Mouse (Mus musculus): ENCODE measurements around the gene Arf4. TPM values are rescaled to one million over a fixed set of nuclear protein-coding genes. Genes with fewer than 3 reads are reported as not detected.

The Arf4 gene
- polyA plus RNA-seq, 1 experiment from 2014 or later, result 586 TPM

GRCm38 (mm10) chr14:26638708-26639084, 822 bp downstream of the Arf4 start:
- H3K27ac ChIP-seq, result peak overlapping the region; percentile 98
- peak overlapping the region; percentile 95 for H3K4me2 ChIP-seq
- H3K36me3 ChIP-seq, result no peaks in the 10 kb centered on the region
- no peaks in the 10 kb centered on the region for H3K27me3 ChIP-seq
- ATAC-seq (ENCODE audit: low FRiP score), result peak; percentile 15; the same call in 1 of the 2 replicates
- H3K4me1 ChIP-seq (replicated peaks), result peaks cover 30% of the 10 kb centered on the region
- H3K9me3 ChIP-seq, result no peaks in the 10 kb centered on the region
- H3K9ac ChIP-seq, result peak overlapping the region; percentile 97
- H3K4me3 ChIP-seq, result peak overlapping the region; percentile 93
- WGBS, result under 1% methylated on average over 16 of the region's 16 CpGs

GRCm38 (mm10) chr14:26639251-26639650, 1.4 kb downstream of the Arf4 start:
- H3K27me3 ChIP-seq, result no peaks in the 10 kb centered on the region
- peaks cover 30% of the 10 kb centered on the region for H3K4me1 ChIP-seq (replicated peaks)
- no peaks in the 10 kb centered on the region for H3K9me3 ChIP-seq
- H3K9ac ChIP-seq, result peak overlapping the region; percentile 97
- ATAC-seq (ENCODE audit: low FRiP score), result no peak
- H3K27ac ChIP-seq, result peak overlapping the region; percentile 98; the same call in 1 of the 2 replicates
- no peaks in the 10 kb centered on the region for H3K36me3 ChIP-seq
- H3K4me3 ChIP-seq, result peak overlapping the region; percentile 93
- 3% methylated on average over 11 of the region's 11 CpGs for WGBS
- peak overlapping the region; percentile 95 for H3K4me2 ChIP-seq

GRCm38 (mm10) chr14:26639961-26640360, 2.1 kb downstream of the Arf4 start:
- Histone ChIP-seq H3K4me1 (replicated peaks) (peaks cover 30% of the 10 kb centered on the region), H3K4me3 (peak overlapping the region; percentile 93), H3K9me3 (no peaks in the 10 kb centered on the region), H3K4me2 (peak overlapping the region; percentile 95), H3K36me3 (no peaks in the 10 kb centered on the region), H3K27ac (no peak overlapping the region), H3K27me3 (no peaks in the 10 kb centered on the region), H3K9ac (peak overlapping the region; percentile 97)
- ATAC-seq (ENCODE audit: low FRiP score), result no peak
- WGBS, result 42% methylated on average over 2 of the region's 2 CpGs

- H3K4me3 ChIP-seq, result no peak overlapping the region
- no peak overlapping the region for H3K4me2 ChIP-seq
- H3K9ac ChIP-seq, result no peak overlapping the region
- H3K27me3 ChIP-seq, result no peaks in the 10 kb centered on the region
- peaks cover 12% of the 10 kb centered on the region for H3K36me3 ChIP-seq
- no peak overlapping the region for H3K27ac ChIP-seq
- no peaks in the 10 kb centered on the region for H3K9me3 ChIP-seq
- H3K4me1 ChIP-seq (replicated peaks), result peaks cover 34% of the 10 kb centered on the region
- no peak for ATAC-seq (ENCODE audit: low FRiP score)
- WGBS, result 81% methylated on average over 3 of the region's 3 CpGs
These were observed 5.2 kb downstream of the Arf4 start for GRCm38 (mm10) chr14:26643006-26643624.

GRCm38 (mm10) chr14:26645989-26646650, 8.2 kb downstream of the Arf4 start:
- Histone ChIP-seq H3K4me1 (replicated peaks) (peaks cover 15% of the 10 kb centered on the region), H3K9ac (no peak overlapping the region), H3K9me3 (no peaks in the 10 kb centered on the region), H3K27me3 (no peaks in the 10 kb centered on the region), H3K27ac (peak overlapping the region; percentile 70), H3K36me3 (peaks cover 20% of the 10 kb centered on the region), H3K4me3 (peak overlapping the region; percentile 9; the same call in 1 of the 2 replicates), H3K4me2 (peak overlapping the region; percentile 37)
- WGBS, result 49% methylated on average over 5 of the region's 5 CpGs
- no peak for ATAC-seq (ENCODE audit: low FRiP score)

- 86% methylated on average over 2 of the region's 2 CpGs for WGBS
- Histone ChIP-seq H3K4me1 (replicated peaks) (peaks cover 12% of the 10 kb centered on the region), H3K9ac (no peak overlapping the region), H3K4me2 (no peak overlapping the region), H3K4me3 (no peak overlapping the region), H3K27me3 (no peaks in the 10 kb centered on the region), H3K36me3 (peaks cover 26% of the 10 kb centered on the region), H3K9me3 (no peaks in the 10 kb centered on the region), H3K27ac (no peak overlapping the region)
- ATAC-seq (ENCODE audit: low FRiP score), result no peak
These were observed 9.9 kb downstream of the Arf4 start for GRCm38 (mm10) chr14:26647811-26648210.

- H3K36me3 ChIP-seq, result peaks cover 56% of the 10 kb centered on the region
- no peak overlapping the region for H3K4me2 ChIP-seq
- 0 out of 2 replicates have a peak, but pooled peaks cover 2% of the 10 kb centered on the region for H3K4me1 ChIP-seq (replicated peaks)
- no peaks in the 10 kb centered on the region for H3K9me3 ChIP-seq
- no peak overlapping the region for H3K4me3 ChIP-seq
- no peak overlapping the region for H3K27ac ChIP-seq
- H3K9ac ChIP-seq, result no peak overlapping the region
- no peaks in the 10 kb centered on the region for H3K27me3 ChIP-seq
- ATAC-seq (ENCODE audit: low FRiP score), result no peak
These were observed 14.0 kb downstream of the Arf4 start for GRCm38 (mm10) chr14:26651901-26652300.

- Histone ChIP-seq H3K4me2 (no peak overlapping the region), H3K4me3 (no peak overlapping the region), H3K27me3 (no peaks in the 10 kb centered on the region), H3K27ac (no peak overlapping the region), H3K9me3 (no peaks in the 10 kb centered on the region), H3K4me1 (replicated peaks) (no peaks in the 10 kb centered on the region), H3K9ac (no peak overlapping the region), H3K36me3 (peaks cover 50% of the 10 kb centered on the region)
- ATAC-seq (ENCODE audit: low FRiP score), result no peak
These were observed 20.3 kb downstream of the Arf4 start for GRCm38 (mm10) chr14:26658178-26658577.

- H3K36me3 ChIP-seq, result peaks cover 43% of the 10 kb centered on the region
- no peak overlapping the region for H3K9ac ChIP-seq
- ATAC-seq (ENCODE audit: low FRiP score), result no peak
- 100% methylated on average over 1 of the region's 1 CpGs for WGBS
- H3K9me3 ChIP-seq, result no peaks in the 10 kb centered on the region
- H3K4me1 ChIP-seq (replicated peaks), result no peaks in the 10 kb centered on the region
- no peaks in the 10 kb centered on the region for H3K27me3 ChIP-seq
- H3K4me3 ChIP-seq, result no peak overlapping the region
- H3K27ac ChIP-seq, result no peak overlapping the region
- no peak overlapping the region for H3K4me2 ChIP-seq
These were observed 22.4 kb downstream of the Arf4 start for GRCm38 (mm10) chr14:26660233-26660632.

- H3K4me2 ChIP-seq, result no peak overlapping the region
- no peak overlapping the region for H3K9ac ChIP-seq
- H3K4me1 ChIP-seq (replicated peaks), result peaks cover 16% of the 10 kb centered on the region
- 97% methylated on average over 3 of the region's 3 CpGs for WGBS
- H3K27me3 ChIP-seq, result no peaks in the 10 kb centered on the region
- H3K27ac ChIP-seq, result no peak overlapping the region
- ATAC-seq (ENCODE audit: low FRiP score), result no peak
- H3K4me3 ChIP-seq, result no peak overlapping the region
- H3K36me3 ChIP-seq, result peaks cover 42% of the 10 kb centered on the region
- no peaks in the 10 kb centered on the region for H3K9me3 ChIP-seq
These were observed 24.1 kb downstream of the Arf4 start for GRCm38 (mm10) chr14:26662016-26662415.

GRCm38 (mm10) chr14:26662488-26662887, 24.6 kb downstream of the Arf4 start:
- no peak for ATAC-seq (ENCODE audit: low FRiP score)
- Histone ChIP-seq H3K4me2 (no peak overlapping the region), H3K27me3 (no peaks in the 10 kb centered on the region), H3K4me3 (no peak overlapping the region), H3K36me3 (peaks cover 38% of the 10 kb centered on the region), H3K9ac (no peak overlapping the region), H3K4me1 (replicated peaks) (peaks cover 20% of the 10 kb centered on the region), H3K9me3 (no peaks in the 10 kb centered on the region), H3K27ac (no peak overlapping the region)
- WGBS, result 92% methylated on average over 2 of the region's 2 CpGs

GRCm38 (mm10) chr14:26663851-26664250, 26.0 kb downstream of the Arf4 start:
- WGBS, result 95% methylated on average over 2 of the region's 2 CpGs
- peaks cover 29% of the 10 kb centered on the region for H3K36me3 ChIP-seq
- no peak overlapping the region for H3K4me3 ChIP-seq
- ATAC-seq (ENCODE audit: low FRiP score), result no peak
- H3K27ac ChIP-seq, result no peak overlapping the region
- H3K27me3 ChIP-seq, result no peaks in the 10 kb centered on the region
- peaks cover 33% of the 10 kb centered on the region for H3K4me1 ChIP-seq (replicated peaks)
- no peak overlapping the region for H3K9ac ChIP-seq
- no peak overlapping the region for H3K4me2 ChIP-seq
- H3K9me3 ChIP-seq, result no peaks in the 10 kb centered on the region

- H3K27ac ChIP-seq, result no peak overlapping the region
- WGBS, result 31% methylated on average over 6 of the region's 6 CpGs
- no peaks in the 10 kb centered on the region for H3K9me3 ChIP-seq
- ATAC-seq (ENCODE audit: low FRiP score), result no peak
- H3K36me3 ChIP-seq, result peaks cover 21% of the 10 kb centered on the region
- H3K4me1 ChIP-seq (replicated peaks), result peaks cover 38% of the 10 kb centered on the region
- H3K27me3 ChIP-seq, result no peaks in the 10 kb centered on the region
- peak overlapping the region; percentile 100 for H3K4me2 ChIP-seq
- H3K4me3 ChIP-seq, result peak overlapping the region; percentile 98
- H3K9ac ChIP-seq, result peak overlapping the region; percentile 90
These were observed 30.1 kb downstream of the Arf4 start for GRCm38 (mm10) chr14:26667991-26668370.

Measured in hindbrain, embryonic 13.5 days (tissue).